Mouse (Mus musculus) cerebellum, adult 8-10 months (tissue): ENCODE results near the gene Mlec.
"Not testable (repeated sequence)": the region's sequence is repeated elsewhere in the genome, so short reads cannot be mapped to it uniquely, and the experiment has no call there.

Experiments
- DNase-seq: peaks from one replicate; pipeline ENCODE4 v3.0.0; 2022

Gene Mlec

GRCm38 (mm10) chr5:115149675-115150459, 8.1 kb downstream of the Mlec start:
- DNase-seq: no peak

- DNase-seq: not testable (repeated sequence)
These were observed 9.1 kb downstream of the Mlec start for GRCm38 (mm10) chr5:115148872-115149271.

GRCm38 (mm10) chr5:115148378-115148777, 9.6 kb downstream of the Mlec start:
- no peak for DNase-seq

DNA sequence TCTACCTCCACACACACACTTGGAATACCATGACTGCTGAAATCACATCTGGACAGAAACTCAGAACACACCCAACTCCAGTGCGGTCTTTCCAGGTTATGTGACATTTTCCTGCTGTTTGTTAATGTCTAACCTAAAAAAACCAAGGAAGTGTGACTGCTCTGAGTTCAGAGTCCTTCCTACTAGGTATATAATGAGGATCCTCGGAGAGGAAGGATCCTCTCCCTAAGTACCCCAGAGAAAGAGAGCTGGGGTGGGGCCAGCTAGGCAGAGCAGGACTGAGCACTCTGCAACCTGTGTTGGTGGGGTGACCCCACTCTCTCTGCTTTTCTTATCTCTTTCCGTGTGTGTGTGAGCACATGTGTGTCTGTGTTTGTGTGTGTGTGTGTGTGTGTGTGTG, 10.6 kb downstream of the Mlec start:
- DNase-seq: no peak

DNA sequence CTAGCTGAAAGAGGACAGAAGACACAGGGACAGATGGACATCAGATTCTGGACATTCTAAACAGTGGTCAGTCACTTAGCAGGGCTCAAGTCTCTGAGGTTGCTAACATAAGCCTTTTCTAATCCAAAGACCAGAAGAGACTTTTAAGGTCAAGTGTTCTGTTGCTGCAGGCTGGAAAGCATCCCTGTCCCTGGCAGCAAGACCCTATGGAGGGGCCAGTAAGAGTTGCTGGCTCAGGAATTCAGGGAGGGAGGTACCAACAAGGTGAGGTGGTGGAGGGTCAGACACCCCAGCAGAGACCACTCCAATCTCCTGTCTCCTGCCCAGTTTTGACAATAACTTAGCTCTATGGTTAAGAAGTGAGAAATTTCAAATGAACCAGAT, 11.2 kb downstream of the Mlec start:
- no peak for DNase-seq

DNA sequence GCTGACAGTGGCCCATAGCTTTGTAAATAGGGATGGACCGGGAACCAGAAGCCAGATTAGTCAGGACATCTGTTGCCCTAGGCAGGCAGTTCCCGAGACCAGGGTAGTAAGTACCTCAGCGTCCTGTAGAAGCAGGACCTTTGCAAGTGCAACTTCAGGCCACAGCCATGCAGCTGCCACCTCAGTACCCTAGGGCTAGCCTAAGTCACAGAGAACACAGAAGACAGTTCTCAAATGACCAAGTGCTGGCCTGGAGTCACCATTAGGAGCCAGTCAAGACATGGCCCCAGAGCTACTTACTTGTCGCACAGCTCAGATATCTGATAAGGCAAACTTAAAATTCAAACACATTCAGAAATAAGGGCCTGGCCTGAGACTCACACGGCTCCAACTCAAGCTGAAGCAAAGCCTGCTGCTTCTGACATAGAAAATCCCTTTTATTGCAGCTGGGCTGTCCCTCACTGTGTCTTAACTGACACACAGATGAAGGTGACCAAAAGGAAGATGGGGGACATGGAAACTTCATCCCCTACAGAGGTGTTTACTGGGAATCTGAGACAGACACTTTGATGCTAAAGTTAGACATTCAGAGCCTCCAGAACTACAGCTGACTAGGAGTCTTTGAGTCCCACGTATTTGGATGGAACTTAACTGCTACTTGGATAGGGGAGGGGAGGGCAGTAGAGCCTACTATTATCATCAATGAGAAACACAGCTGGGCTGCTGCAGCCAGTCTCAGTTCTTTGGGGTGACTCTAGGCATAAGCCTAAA, 11.8 kb downstream of the Mlec start:
- no peak for DNase-seq

DNA sequence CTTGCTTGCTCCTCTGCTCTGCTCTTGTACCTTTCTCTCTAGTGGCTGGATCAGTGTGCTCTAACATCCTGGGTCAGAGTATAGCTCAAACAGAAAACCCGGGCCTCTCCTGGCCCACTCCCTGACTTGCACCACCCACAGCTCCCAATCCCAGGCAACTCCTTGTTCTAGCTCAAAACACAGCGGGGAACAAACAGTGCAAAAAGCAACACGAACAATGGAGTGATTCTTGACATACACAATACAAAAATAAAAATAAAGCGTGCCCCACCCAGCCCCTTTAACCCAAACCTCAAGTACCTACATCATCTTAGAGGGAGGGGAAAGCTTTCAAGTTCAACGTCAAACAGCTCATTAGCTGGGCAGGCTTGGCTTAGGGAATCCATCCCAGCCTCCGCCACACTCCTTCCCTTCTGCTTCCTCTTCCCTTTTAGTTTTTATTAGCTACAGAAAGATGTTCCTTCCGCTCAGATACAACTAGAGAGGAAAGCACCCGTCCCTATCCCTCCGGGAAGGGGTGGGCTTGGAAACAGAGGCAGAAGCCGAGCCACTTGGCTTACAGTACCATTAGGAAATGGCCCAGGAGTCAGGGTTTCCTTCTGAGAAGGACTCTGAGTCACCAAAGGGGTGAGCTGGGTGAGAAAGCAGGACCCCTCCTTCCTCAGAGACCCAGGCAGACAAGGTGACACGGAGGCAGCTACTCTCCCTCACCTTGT, 12.6 kb downstream of the Mlec start:
- DNase-seq: no peak

DNA sequence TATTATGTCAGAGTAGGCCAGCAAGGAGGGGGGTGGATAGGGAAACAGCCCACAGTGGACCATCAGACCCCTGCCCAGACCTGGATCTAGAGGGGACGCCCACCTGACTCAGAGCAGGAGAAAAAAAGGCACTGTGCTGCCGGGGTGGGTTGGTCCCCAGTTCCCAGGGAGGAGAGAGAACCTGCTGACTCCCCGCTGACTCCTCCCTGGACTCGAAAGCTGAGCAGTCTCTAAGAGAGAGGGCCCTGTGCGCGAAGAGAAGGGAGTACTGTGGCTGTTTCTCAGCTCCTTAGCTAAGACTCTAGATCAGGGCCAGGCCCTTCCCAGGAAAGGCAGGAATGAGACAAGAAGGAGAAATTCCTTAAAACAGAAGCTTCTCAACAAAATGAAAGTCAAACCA, 13.5 kb downstream of the Mlec start:
- no peak for DNase-seq

DNA sequence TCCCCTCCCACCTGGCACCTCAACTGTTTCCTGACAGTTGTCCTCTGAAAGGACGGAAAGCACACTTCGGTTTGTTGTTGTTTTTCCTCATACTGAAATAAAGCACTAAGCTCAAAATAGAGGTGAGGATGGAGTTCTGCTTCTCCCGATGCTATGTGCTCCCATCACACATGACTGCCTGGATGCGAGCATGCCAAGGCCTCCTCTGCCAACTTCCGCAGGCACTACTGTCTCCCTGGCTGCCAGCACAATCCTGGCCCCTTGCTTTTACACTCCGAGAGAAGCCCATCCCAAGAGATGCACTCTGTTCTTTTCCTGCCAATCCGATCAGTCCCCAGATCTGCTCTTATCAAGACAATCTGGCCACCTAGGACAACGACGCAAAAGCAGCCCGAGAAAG, 14.4 kb downstream of the Mlec start:
- DNase-seq: no peak

DNA sequence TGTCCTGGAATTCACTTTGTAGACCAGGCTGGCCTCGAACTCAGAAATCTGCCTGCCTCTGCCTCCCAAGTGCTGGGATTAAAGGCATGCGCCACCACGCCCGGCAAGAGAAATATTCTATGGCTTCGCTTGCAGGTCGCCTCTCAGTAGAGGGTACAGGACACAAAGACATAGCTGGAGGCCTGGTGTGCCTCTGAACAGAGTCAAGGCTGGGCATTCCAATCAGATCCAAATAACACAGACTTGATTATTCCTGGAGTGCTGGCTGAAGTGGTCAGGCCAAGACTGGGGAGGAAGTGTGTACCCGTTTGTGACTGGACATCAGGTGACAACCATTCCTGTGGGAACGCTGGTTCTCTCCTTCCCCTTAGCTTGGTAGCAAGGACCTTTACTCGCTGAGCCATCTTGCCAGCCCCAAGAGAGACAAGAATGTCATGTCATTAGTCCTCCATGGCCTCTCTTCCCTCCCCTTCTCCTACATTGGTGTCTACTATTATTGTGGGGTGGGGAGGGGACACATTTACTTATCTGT, 15.7 kb downstream of the Mlec start:
- no peak for DNase-seq

- DNase-seq: no peak
These were observed 17.3 kb downstream of the Mlec start for GRCm38 (mm10) chr5:115140726-115141125.

GRCm38 (mm10) chr5:115139124-115139523, 18.9 kb downstream of the Mlec start:
- DNase-seq: no peak

DNA sequence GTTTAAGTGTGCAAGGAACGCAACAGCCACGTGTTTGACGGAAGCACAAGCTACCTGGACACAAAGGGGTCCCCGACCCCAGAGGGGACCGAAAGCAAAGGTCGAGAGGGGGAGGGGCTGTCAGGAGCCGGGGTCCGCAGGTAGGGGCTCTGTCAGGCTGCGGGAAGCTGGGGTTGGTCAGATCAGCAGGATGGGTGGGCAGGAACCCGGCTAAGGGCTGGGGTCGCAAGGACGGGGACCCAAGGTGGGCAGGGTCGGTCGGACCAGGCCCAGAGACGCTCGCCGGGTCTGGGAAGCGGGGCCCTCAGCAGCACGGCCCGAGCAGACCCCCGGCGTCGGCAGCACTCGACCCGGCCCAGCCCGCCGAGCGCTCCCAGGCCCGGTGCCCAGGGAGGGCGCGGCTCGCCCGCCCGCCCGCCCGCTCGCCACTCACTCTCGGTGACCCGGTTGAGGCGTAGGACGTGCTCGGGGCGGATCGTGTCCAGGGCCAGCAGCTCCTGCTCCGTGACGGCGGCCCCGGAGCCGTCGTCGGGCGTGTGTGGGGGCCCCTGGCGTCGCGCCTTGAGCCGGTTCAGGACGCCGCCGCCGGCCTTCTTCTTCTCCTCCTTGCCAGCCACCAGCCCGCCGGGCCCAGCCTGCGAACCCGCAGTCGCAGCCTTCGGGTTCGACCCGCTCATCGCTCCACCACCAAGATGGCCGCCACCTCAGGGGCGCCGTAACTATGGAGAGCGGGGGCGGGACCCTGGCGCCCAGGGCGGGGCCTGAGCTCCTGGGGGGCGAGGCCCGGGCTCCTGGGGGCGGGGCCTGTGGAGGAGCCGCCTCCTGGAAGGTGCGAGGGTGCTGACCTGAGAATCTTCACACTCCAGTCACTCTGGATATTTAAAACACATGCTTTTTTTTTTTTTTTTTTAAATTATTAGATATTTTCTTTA, 23.5 kb downstream of the Mlec start, which contains the start of gene Unc119b:
Unc119b (minus strand) TSS at position 742 of the 932 bp plus-strand sequence.
- peak; percentile 89 for DNase-seq

DNA sequence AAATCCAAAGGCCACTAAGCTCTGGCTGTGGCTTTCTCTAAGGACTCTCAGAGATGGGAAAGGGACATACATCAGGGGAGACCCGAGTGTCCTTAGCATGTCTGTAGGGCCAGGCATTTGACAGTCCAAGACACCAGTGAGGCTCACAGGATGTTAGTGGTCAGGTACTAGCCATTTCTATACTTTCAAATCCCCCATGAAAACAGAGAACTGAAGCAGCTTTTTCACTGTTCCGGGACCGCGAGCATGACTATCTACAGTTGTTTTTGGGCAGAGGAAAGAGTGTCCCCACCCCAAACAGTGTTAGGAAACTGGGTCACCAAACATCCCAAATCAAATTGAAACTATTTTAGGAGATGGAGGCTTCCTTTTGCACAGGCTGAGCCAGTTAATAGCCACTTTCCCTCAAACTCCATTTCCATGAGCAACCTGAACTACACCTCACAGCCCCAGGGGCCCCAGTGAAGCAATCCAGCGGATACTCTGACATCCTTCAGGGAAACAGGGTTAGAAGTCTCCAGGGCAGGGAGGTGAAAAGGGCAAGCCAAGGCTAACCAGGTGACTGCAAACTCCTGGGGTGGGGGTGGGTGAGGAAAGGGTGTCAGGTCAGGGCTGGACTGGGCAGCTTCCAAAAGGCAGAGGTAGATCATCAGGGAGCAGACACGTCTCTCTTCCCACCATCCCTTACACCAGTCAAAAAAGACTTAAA, 24.5 kb downstream of the Mlec start:
- DNase-seq: no peak

DNA sequence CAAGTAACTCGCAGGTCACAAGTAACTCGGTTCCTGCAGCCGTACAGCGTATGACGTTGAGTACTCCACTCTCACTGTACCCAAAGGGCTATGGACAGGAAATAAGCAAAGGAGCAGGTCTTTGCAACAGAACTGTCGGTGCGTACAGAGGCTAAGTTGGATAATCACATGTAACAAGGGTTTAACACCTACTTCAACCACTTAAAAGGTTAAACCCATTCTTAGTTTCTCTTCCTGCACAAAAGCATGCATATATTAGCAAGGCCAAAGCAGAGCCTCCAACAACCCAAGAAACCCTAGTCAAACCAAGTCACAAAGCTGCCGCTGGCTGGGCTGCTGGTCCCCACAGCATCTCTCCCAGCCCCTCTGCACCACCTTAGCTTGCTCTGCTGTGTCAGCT, 25.5 kb downstream of the Mlec start:
- no peak for DNase-seq

GRCm38 (mm10) chr5:115129328-115129727, 28.7 kb downstream of the Mlec start:
- DNase-seq: no peak

GRCm38 (mm10) chr5:115127421-115128179, 30.4 kb downstream of the Mlec start:
- no peak for DNase-seq

- DNase-seq: no peak
These were observed 31.2 kb downstream of the Mlec start for GRCm38 (mm10) chr5:115126578-115127312.

- peak; percentile 88 for DNase-seq
These were observed 32.6 kb downstream of the Mlec start for GRCm38 (mm10) chr5:115125211-115125871.
